Mouse (Mus musculus) embryonic fibroblast, embryonic 13.5 days (primary cell): ENCODE measurements around the gene Vars.
A peak's percentile ranks its signal among the peaks of the same experiment; 100 is the strongest.

Experiments used
- CTCF ChIP-seq: IDR thresholded peaks from 2 replicates; pipeline ENCODE4 v1.5.1; 2011; ENCODE audit warnings: mild to moderate bottlenecking, control low read depth, low read length, moderate library complexity, borderline replicate concordance; ENCODE audit not compliant: insufficient read depth
- POLR2A ChIP-seq: IDR thresholded peaks from 2 replicates; pipeline ENCODE4 v1.6.1; 2011; ENCODE audit warnings: low read depth, mild to moderate bottlenecking, control low read depth, low read length, moderate library complexity

- TF ChIP-seq CTCF = peak; percentile 80; the same call in 1 of the 2 replicates
- TF ChIP-seq POLR2A = no peak
These were observed 29.1 kb downstream of the Vars start for GRCm38 (mm10) chr17:35029691-35030532.
